Mouse (Mus musculus) limb, embryonic 12.5 days (tissue): Measurements from ENCODE around the gene Sqor. TPM values are rescaled to one million over a fixed set of nuclear protein-coding genes. Genes with fewer than 3 reads are reported as not detected.

ENCODE experiments used
- ATAC-seq: fragments of 200-750 bp; cut with Nextera tagmentation; 2 replicates; pipeline ENCODE4 v1.8.0; 2017; ENCODE audit warnings: low read depth, moderate TSS enrichment; ENCODE audit not compliant: insufficient number of reproducible peaks, insufficient read depth, low FRiP score, low TSS enrichment
- H3K27ac ChIP-seq: fragments of 300-500 bp; sonication (generic); 2 replicates; pipeline ENCODE4 v1.5.1; 2016; ENCODE audit warnings: mild to moderate bottlenecking, moderate library complexity
- H3K27me3 ChIP-seq: fragments of 300-500 bp; sonication (generic); 2 replicates; pipeline ENCODE4 v1.6.1; 2016; ENCODE audit warnings: mild to moderate bottlenecking, moderate library complexity
- H3K36me3 ChIP-seq: fragments of 300-500 bp; sonication (generic); 2 replicates; pipeline ENCODE4 v1.6.1; 2016; ENCODE audit warnings: mild to moderate bottlenecking, moderate library complexity
- H3K4me1 ChIP-seq: fragments of 300-500 bp; sonication (generic); replicated peaks from 2 replicates; pipeline ENCODE4 v1.6.1; 2016
- H3K4me2 ChIP-seq: fragments of 300-500 bp; sonication (generic); 2 replicates; pipeline ENCODE4 v1.6.1; 2016; ENCODE audit warnings: mild to moderate bottlenecking, moderate library complexity
- H3K4me3 ChIP-seq: fragments of 300-500 bp; sonication (generic); replicated peaks from 2 replicates; pipeline ENCODE4 v1.5.1; 2016; ENCODE audit warnings: mild to moderate bottlenecking
- H3K9ac ChIP-seq: fragments of 300-500 bp; sonication (generic); replicated peaks from 2 replicates; pipeline ENCODE4 v1.6.1; 2016; ENCODE audit warnings: mild to moderate bottlenecking, moderate library complexity
- H3K9me3 ChIP-seq: fragments of 300-500 bp; sonication (generic); 2 replicates; pipeline ENCODE4 v1.6.1; 2016; ENCODE audit warnings: mild to moderate bottlenecking, moderate library complexity
- WGBS: fragments of 180-500 bp; shearing (Covaris S2); methylation state at CpG from one replicate; pipeline ENCODE4 v1.1.7; 2016; 5-methylcytosine and 5-hydroxymethylcytosine counted together
- polyA plus RNA-seq: library from polyadenylated mRNA; unstranded; fragments of >200 nt; fragmentation: Nextera tagmentation; extraction: Ambion mirVana; gene quantifications from 2 replicates; pipeline ENCODE4 v1.2.1, GENCODE M21; 2016

Gene Sqor
- polyA plus RNA-seq, 1 experiment from 2014 or later: 3.4 TPM

DNA sequence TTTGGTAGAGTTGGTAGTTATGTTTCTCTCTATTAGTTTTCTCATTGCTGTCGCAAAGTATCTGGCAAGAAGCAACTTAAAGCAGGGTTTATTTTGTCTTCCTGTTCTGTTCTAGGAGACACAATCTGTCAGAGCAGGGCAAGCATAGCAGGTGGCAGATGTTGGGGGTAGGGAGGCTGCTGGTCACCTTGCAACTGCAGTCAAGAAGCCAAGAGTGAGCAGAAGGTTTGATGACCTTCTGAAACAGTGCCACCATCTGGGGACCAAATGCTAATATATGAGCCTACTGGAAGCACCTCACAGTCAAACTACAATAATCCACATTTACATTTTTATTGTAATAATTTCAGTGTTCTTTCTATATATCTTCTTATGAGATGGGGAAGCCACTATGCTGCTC, 5.2 kb upstream of the Sqor start:
- no peak overlapping the region for H3K4me2 ChIP-seq
- no peaks in the 10 kb centered on the region for H3K9me3 ChIP-seq
- WGBS: 80% methylated on average over 1 of the region's 1 CpGs
- H3K36me3 ChIP-seq: no peaks in the 10 kb centered on the region
- no peak overlapping the region for H3K27ac ChIP-seq
- no peak overlapping the region for H3K9ac ChIP-seq
- no peak overlapping the region for H3K4me3 ChIP-seq
- no peaks in the 10 kb centered on the region for H3K4me1 ChIP-seq
- H3K27me3 ChIP-seq: peaks cover 19% of the 10 kb centered on the region
- ATAC-seq: no peak

DNA sequence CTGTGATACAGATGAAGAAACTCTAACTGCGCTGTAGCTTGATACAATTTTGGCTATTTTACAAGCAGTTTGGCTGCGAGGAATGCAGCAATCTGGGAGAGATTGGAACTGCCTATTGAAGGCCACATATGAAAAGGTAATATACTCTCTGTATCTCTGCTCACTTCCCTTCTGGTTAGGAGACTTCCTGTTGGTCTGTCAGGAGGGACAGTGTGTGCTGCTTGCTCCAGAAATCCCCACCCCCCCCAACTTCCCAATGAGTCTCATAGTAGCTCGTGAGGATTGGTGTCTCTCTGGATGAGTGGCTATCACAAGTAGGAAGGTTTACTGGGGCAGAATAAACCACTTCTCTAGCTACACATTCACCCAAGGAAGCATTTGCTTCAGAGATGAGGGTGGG, 2.0 kb upstream of the Sqor start:
- WGBS: 77% methylated on average over 3 of the region's 3 CpGs
- Histone ChIP-seq H3K27ac (no peak overlapping the region), H3K27me3 (peaks cover 39% of the 10 kb centered on the region), H3K36me3 (no peaks in the 10 kb centered on the region), H3K4me3 (no peak overlapping the region), H3K4me1 (no peaks in the 10 kb centered on the region), H3K4me2 (no peak overlapping the region), H3K9ac (no peak overlapping the region), H3K9me3 (no peaks in the 10 kb centered on the region)
- no peak for ATAC-seq

DNA sequence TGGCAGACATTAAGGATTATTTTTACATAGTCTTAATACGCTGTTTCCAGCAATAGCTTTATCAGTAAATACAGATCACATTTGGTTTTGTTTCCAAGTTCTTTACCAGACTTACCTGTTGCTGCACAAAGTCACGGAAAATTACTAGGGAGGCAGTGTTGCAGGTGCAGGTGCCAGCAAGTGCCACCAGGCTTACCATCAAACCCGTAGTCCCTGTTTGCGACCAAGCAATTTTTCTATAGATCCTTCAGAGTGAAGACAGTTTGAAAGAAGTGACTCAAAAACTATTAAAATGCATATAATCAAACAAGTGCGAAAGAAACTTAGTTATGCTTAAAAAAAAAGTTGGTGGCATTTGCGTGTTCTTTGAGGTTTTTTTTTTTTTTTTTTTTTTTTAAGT, 511 bp upstream of the Sqor start:
- Histone ChIP-seq H3K36me3 (no peaks in the 10 kb centered on the region), H3K9me3 (no peaks in the 10 kb centered on the region), H3K4me2 (peak overlapping the region; percentile 92; the same call in 1 of the 2 replicates), H3K4me1 (no peaks in the 10 kb centered on the region), H3K4me3 (no peak overlapping the region), H3K9ac (no peak overlapping the region), H3K27me3 (peaks cover 39% of the 10 kb centered on the region), H3K27ac (no peak overlapping the region)
- 47% methylated on average over 6 of the region's 6 CpGs for whole genome bisulfite sequencing
- ATAC-seq: no peak

DNA sequence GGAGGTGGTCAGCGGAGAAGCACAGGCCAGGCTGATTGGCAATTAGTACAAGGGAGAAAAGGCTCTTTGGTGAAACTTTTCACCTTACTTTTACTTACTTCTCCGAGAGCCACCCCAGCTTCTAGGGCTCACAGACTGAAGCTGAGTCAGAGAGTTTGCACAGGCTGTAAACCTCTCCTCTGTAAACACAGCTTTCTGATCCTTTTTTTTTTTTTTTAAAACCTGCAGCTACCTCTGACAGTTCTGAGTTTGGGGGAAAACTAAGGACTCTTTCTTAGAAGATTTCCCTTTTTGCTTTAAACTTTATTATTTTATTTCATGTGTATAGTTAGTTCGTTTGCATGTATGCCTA, 733 bp downstream of the Sqor start:
- Histone ChIP-seq H3K4me2 (peak overlapping the region; percentile 92), H3K4me3 (peak overlapping the region; percentile 52), H3K36me3 (no peaks in the 10 kb centered on the region), H3K27ac (no peak overlapping the region), H3K27me3 (peaks cover 39% of the 10 kb centered on the region), H3K9ac (peak overlapping the region; percentile 65), H3K9me3 (no peaks in the 10 kb centered on the region), H3K4me1 (no peaks in the 10 kb centered on the region)
- WGBS: 27% methylated on average over 3 of the region's 3 CpGs
- ATAC-seq: no peak

DNA sequence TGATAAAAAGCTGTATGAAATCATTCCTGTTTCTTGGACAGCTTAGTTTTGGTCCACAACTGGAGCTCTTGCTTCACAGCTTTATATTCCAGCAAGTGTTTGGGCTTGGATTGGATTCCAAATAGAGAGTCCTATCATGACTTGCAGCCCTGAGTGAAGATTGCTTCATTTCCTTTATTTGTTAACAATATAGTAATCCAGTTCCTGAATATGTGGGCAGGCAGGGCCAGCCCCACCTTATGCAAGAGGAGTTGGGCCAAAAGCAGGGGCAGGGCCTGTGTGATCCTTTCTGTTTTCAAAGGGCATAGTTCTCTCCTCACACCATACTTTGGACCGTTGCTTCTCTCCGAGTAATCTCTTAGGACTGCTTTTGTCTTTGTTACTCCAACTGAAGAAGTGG, 6.0 kb downstream of the Sqor start:
- Histone ChIP-seq H3K4me1 (no peaks in the 10 kb centered on the region), H3K9ac (no peak overlapping the region), H3K9me3 (no peaks in the 10 kb centered on the region), H3K4me2 (no peak overlapping the region), H3K4me3 (no peak overlapping the region), H3K36me3 (no peaks in the 10 kb centered on the region), H3K27ac (no peak overlapping the region), H3K27me3 (peaks cover 11% of the 10 kb centered on the region)
- ATAC-seq: no peak
- WGBS: 82% methylated on average over 2 of the region's 2 CpGs

DNA sequence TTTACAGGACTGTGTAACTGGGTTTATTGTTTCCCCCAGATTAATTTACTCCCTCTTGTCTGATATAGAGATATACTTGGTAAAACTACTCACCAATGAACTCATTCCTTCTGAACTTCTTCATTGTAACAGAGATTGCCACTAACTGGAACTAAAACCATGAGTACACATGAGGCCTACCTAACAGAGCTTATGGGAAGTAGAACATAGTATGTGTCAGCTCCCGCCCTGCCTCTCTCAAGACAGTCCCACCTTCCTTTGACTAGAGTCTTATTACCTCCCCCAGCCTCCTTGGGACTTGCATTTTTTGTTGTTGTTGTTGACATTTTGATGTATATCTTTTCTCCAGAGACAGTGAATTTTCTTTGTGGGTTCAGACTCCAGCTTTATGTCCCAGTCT, 7.9 kb downstream of the Sqor start:
- Histone ChIP-seq H3K4me2 (no peak overlapping the region), H3K4me3 (no peak overlapping the region), H3K4me1 (no peaks in the 10 kb centered on the region), H3K27ac (no peak overlapping the region), H3K9ac (no peak overlapping the region), H3K27me3 (no peaks in the 10 kb centered on the region; the same call in 1 of the 2 replicates), H3K36me3 (no peaks in the 10 kb centered on the region), H3K9me3 (no peaks in the 10 kb centered on the region)
- WGBS: 79% methylated on average over 1 of the region's 1 CpGs
- ATAC-seq: no peak

DNA sequence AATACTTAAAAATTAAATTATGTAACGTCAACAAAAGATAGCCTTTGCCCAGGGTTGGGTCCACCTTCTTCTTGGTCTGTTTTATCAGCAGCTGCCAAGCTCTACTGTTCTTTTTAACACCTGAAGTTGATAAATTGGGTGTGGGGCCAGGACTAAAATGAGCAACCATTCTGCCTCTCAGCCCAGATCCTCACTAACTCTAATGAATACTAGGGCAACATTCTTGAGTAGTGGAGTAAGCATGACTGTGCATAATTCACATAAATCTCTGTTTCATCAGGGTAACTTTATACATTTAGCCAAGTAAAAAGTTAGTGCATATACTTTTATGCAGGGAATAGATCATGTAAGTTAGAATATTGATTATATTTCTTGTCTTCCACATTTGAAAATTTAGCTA, 10.5 kb downstream of the Sqor start:
- H3K27ac ChIP-seq: no peak overlapping the region
- H3K4me1 ChIP-seq: no peaks in the 10 kb centered on the region
- H3K9me3 ChIP-seq: no peaks in the 10 kb centered on the region
- no peaks in the 10 kb centered on the region for H3K27me3 ChIP-seq
- no peak overlapping the region for H3K9ac ChIP-seq
- WGBS: 92% methylated on average over 1 of the region's 1 CpGs
- no peak overlapping the region for H3K4me2 ChIP-seq
- no peak for ATAC-seq
- H3K4me3 ChIP-seq: no peak overlapping the region
- no peaks in the 10 kb centered on the region for H3K36me3 ChIP-seq

DNA sequence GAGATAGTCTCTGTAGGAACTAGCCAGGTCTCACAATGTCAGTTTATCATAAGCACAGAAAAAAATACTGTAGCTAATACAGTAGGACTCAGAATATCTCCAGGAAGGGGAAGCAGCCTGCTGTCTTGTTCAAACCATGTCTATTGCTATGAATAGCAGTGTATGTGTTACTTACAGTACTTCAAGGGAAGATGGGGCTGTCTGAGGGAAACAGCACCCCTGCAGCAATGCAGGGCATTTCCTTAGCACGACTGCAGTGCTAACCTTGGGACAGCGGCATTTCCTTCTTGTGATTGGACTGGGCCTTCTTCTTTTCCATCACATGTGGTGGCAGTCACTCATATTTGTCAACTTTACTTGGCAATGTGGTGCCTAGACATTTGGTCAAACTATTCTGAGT, 11.8 kb downstream of the Sqor start:
- Histone ChIP-seq H3K36me3 (no peaks in the 10 kb centered on the region), H3K9ac (no peak overlapping the region), H3K9me3 (no peaks in the 10 kb centered on the region), H3K27ac (no peak overlapping the region), H3K4me2 (no peak overlapping the region), H3K4me3 (no peak overlapping the region), H3K27me3 (no peaks in the 10 kb centered on the region), H3K4me1 (no peaks in the 10 kb centered on the region)
- no peak for ATAC-seq
- WGBS: 73% methylated on average over 2 of the region's 2 CpGs

DNA sequence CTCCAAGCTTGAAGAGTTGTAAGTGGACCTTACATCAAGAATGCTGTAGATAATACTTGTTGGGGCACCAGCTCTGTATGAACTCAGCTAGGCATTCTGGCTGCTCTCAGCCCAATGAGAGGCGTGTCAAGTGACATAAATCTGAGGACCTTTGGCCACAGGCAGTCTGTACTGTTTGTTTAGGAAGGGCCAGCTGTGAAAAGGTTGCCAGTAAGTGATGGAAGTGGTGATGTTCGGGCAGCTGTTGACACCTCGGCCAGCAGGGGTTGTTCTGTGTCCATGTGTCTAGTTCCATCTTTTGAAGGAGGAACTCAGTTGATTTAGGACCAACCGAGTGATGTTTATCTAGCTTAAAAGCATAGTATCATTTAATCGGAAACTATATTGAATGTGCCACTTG, 14.9 kb downstream of the Sqor start:
- WGBS: 58% methylated on average over 5 of the region's 5 CpGs
- Histone ChIP-seq H3K4me2 (no peak overlapping the region), H3K27me3 (no peaks in the 10 kb centered on the region), H3K9ac (no peak overlapping the region), H3K4me3 (no peak overlapping the region), H3K36me3 (no peaks in the 10 kb centered on the region), H3K27ac (no peak overlapping the region), H3K9me3 (no peaks in the 10 kb centered on the region), H3K4me1 (no peaks in the 10 kb centered on the region)
- no peak for ATAC-seq

DNA sequence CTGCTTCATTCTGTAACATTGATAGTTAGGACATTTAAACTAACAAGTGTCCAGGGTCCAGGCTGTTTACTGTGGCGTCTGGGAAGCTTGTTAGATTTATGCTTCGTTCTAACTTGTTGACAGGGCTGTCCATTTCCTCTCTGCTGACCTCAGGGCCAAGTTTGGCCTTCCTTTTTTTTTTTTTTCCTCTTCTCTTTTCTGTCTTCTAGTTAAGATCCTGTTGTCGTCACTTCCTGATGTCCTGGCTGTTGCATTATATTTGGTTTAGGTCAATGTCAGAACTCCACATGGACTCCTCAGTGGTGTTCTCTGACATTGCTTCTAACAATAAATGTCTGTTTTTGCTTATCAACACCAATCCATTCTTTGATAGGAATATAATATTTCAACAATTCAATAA, 15.4 kb downstream of the Sqor start:
- H3K4me1 ChIP-seq: no peaks in the 10 kb centered on the region
- 42% methylated on average over 3 of the region's 3 CpGs for WGBS
- no peaks in the 10 kb centered on the region for H3K27me3 ChIP-seq
- H3K4me2 ChIP-seq: no peak overlapping the region
- H3K27ac ChIP-seq: no peak overlapping the region
- H3K9me3 ChIP-seq: no peaks in the 10 kb centered on the region
- no peak overlapping the region for H3K9ac ChIP-seq
- no peak for ATAC-seq
- no peak overlapping the region for H3K4me3 ChIP-seq
- H3K36me3 ChIP-seq: no peaks in the 10 kb centered on the region

DNA sequence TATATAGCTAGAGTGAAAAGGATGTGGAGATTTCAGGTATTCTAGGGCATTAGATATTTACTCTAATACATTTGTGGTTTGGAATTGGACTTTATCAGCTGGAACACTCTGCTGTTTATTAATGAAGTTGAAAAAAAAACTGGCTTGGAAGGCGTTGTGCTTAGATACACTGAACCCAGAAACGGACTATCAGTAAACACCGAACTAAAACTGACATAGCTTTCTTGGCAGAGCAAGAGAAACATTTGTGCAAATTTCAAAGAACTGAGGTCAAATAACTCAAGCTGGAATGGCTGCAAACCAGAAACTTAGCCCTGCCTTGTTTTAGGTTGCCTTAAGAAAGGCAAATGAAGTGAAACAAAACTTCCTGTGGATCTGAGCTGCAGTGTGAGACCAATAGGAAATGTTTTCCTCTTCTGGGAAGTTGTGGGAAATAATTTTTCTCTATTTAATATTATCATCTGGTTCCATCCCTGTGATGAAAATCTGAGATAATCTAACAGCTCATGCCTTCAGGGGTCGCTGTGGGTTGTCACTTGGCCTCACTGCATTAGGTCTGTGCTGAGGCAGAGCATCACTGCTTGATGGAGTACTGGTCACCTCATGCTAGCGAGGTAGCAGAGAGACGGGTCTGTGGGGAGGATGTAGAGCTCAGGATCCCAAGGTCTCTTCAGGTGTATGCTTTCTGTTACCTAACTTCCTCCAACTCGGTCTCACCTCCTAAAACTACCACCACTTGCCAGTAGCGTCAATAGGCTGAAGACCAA, 16.7 kb downstream of the Sqor start:
- no peaks in the 10 kb centered on the region for H3K9me3 ChIP-seq
- no peaks in the 10 kb centered on the region for H3K27me3 ChIP-seq
- no peak for ATAC-seq
- no peak overlapping the region for H3K4me3 ChIP-seq
- H3K27ac ChIP-seq: no peak overlapping the region
- no peaks in the 10 kb centered on the region for H3K4me1 ChIP-seq
- H3K9ac ChIP-seq: no peak overlapping the region
- 80% methylated on average over 8 of the region's 8 CpGs for WGBS
- no peaks in the 10 kb centered on the region for H3K36me3 ChIP-seq
- H3K4me2 ChIP-seq: no peak overlapping the region

DNA sequence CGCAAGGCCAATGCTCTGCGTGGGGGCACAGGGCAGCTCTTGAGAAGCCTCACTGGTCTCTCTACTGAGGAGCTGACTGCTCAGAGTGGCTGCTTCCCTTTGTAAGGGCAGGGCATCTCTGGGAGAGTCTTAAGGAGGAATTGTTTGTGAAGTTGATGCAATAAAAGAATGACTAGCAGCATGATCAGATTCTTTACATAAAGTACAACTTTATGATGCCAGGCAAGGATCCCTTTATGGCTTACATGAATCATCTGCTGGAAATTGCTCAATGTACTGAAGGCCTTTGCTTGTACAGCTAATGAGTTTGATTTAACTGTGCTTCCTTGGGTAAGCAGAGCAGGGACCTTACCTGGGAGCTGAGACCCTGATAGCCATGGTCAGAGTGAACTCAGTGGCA, 18.7 kb downstream of the Sqor start:
- Histone ChIP-seq H3K4me3 (no peak overlapping the region), H3K4me2 (no peak overlapping the region), H3K27me3 (no peaks in the 10 kb centered on the region), H3K27ac (no peak overlapping the region), H3K4me1 (no peaks in the 10 kb centered on the region), H3K36me3 (no peaks in the 10 kb centered on the region), H3K9ac (no peak overlapping the region), H3K9me3 (no peaks in the 10 kb centered on the region)
- no peak for ATAC-seq
- WGBS: 80% methylated on average over 2 of the region's 2 CpGs
